Mouse (Mus musculus): ENCODE results near the gene Gm49383. TPM values are rescaled to one million over a fixed set of nuclear protein-coding genes. Genes with fewer than 3 reads are reported as not detected.

The Gm49383 gene
- polyA plus RNA-seq, 1 experiment from 2014 or later = 18.2 TPM

- H3K36me3 ChIP-seq (ENCODE audit: control insufficient read depth, insufficient read depth, low read length) = no peaks in the 10 kb centered on the region
- no peaks in the 10 kb centered on the region for H3K4me1 ChIP-seq (ENCODE audit: control insufficient read depth, insufficient read depth, low read length)
- ATAC-seq (ENCODE audit: low read depth) = no peak
- no peak overlapping the region for H3K27ac ChIP-seq (replicated peaks; ENCODE audit: low read depth, low read length)
- no peak for DNase-seq (ENCODE audit: low spot score)
- no peaks in the 10 kb centered on the region for H3K27me3 ChIP-seq (replicated peaks; ENCODE audit: control insufficient read depth, insufficient read depth, low read length)
- no peak overlapping the region for H3K4me3 ChIP-seq (ENCODE audit: low read depth, low read length)
- no peaks in the 10 kb centered on the region for H3K9me3 ChIP-seq (ENCODE audit: control insufficient read depth, low read length)
- WGBS = 94% methylated on average over 5 of the region's 5 CpGs
- H3K9ac ChIP-seq (ENCODE audit: low read depth, low read length) = no peak overlapping the region
- H3K4me2 ChIP-seq (ENCODE audit: low read depth, low read length) = no peak overlapping the region
Measured at GRCm38 (mm10) chr12:69147166-69147735, 49.7 kb downstream of the Gm49383 start.

DNA sequence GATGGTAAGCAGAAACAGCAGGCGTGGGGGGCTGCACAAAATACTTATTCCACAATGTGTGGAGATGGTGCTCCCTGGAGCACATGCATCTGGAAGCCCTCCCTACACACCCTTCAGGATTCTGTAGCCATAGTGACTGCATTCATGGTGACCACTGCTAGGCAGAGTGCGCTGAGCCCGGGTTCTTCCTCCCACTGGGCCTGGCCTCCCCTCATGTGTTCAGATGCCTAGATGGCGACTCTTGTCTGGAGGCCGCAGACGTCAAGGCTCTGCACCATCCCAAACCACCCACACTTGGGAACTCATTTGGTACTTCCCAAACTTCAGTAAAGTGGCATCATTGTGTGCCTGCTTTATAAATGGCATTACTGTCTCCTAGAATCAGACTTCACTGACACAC is 53.4 kb downstream of the Gm49383 start:
- WGBS = 62% methylated on average over 6 of the region's 6 CpGs
- ATAC-seq (ENCODE audit: low read depth) (no peak), DNase-seq (ENCODE audit: low spot score) (no peak)
- Histone ChIP-seq H3K27ac (replicated peaks; ENCODE audit: low read depth, low read length) (no peak overlapping the region), H3K9ac (ENCODE audit: low read depth, low read length) (no peak overlapping the region), H3K4me3 (ENCODE audit: low read depth, low read length) (no peak overlapping the region), H3K27me3 (replicated peaks; ENCODE audit: control insufficient read depth, insufficient read depth, low read length) (no peaks in the 10 kb centered on the region), H3K4me2 (ENCODE audit: low read depth, low read length) (no peak overlapping the region), H3K9me3 (ENCODE audit: control insufficient read depth, low read length) (no peaks in the 10 kb centered on the region), H3K36me3 (ENCODE audit: control insufficient read depth, insufficient read depth, low read length) (no peaks in the 10 kb centered on the region), H3K4me1 (ENCODE audit: control insufficient read depth, insufficient read depth, low read length) (no peaks in the 10 kb centered on the region)

DNA sequence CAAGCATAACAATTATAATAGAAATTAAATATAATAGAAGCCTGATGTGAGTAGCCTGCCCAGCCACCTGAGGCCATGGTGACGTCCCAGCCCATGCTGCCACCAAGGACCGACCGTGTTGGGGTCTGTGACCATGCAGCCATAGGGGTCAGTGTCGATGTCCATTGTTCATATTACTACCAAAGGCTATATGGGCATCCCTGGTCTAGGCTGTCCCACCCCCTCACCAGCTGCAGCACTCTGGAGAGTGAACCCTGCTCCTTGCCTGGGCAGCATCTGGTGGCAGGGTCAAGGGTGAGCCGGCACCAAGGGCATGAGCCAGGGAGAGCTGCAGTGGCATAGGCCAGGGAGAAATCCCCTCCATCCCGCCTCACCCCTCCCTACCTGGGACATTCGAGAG is 57.1 kb downstream of the Gm49383 start:
- no peak for ATAC-seq (ENCODE audit: low read depth)
- no peak overlapping the region for H3K27ac ChIP-seq (replicated peaks; ENCODE audit: low read depth, low read length)
- H3K9me3 ChIP-seq (ENCODE audit: control insufficient read depth, low read length) = no peaks in the 10 kb centered on the region
- H3K4me1 ChIP-seq (ENCODE audit: control insufficient read depth, insufficient read depth, low read length) = no peaks in the 10 kb centered on the region
- H3K36me3 ChIP-seq (ENCODE audit: control insufficient read depth, insufficient read depth, low read length) = no peaks in the 10 kb centered on the region
- no peak overlapping the region for H3K4me3 ChIP-seq (ENCODE audit: low read depth, low read length)
- no peak overlapping the region for H3K4me2 ChIP-seq (ENCODE audit: low read depth, low read length)
- no peak for DNase-seq (ENCODE audit: low spot score)
- H3K9ac ChIP-seq (ENCODE audit: low read depth, low read length) = no peak overlapping the region
- no peaks in the 10 kb centered on the region for H3K27me3 ChIP-seq (replicated peaks; ENCODE audit: control insufficient read depth, insufficient read depth, low read length)
- WGBS = 76% methylated on average over 7 of the region's 7 CpGs

DNA sequence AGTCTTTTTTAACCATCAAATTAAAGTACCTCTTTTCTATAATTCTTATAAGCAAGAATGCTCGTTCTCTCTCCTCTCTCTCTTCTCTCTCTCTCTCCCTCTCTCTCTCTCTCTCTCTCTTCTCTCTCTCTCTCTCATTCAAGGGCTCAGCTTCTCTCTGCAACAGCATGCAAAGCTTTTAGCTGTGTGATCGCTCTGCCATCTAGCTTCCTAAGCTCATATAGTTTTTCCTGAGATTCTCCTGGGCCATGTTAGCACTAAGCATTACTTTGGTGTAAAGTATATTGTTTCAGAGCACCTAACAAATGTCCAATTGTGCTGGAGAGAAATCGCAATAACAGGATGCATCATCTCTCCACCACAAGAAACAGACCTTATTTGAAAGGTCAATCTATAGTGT is 57.7 kb downstream of the Gm49383 start:
- H3K9ac ChIP-seq (ENCODE audit: low read depth, low read length) = no peak overlapping the region
- no peak for ATAC-seq (ENCODE audit: low read depth)
- no peaks in the 10 kb centered on the region for H3K36me3 ChIP-seq (ENCODE audit: control insufficient read depth, insufficient read depth, low read length)
- no peaks in the 10 kb centered on the region for H3K9me3 ChIP-seq (ENCODE audit: control insufficient read depth, low read length)
- H3K4me1 ChIP-seq (ENCODE audit: control insufficient read depth, insufficient read depth, low read length) = no peaks in the 10 kb centered on the region
- no peak overlapping the region for H3K4me3 ChIP-seq (ENCODE audit: low read depth, low read length)
- H3K4me2 ChIP-seq (ENCODE audit: low read depth, low read length) = no peak overlapping the region
- H3K27ac ChIP-seq (replicated peaks; ENCODE audit: low read depth, low read length) = no peak overlapping the region
- DNase-seq (ENCODE audit: low spot score) = no peak
- 85% methylated on average over 3 of the region's 3 CpGs for WGBS
- H3K27me3 ChIP-seq (replicated peaks; ENCODE audit: control insufficient read depth, insufficient read depth, low read length) = no peaks in the 10 kb centered on the region

Small RNA genes within 50 kb of the gene (microRNA-seq; reads per million reads assigned to microRNA genes)
- not detected for gene Gm47287 (ENCODE audit: borderline number of aligned reads)
- not detected for gene Gm47295 (ENCODE audit: borderline number of aligned reads)

Other genes with a start within 250 kb of the Gm49383 start
- 1,758 and 2,055 TPM in 2 replicates for gene Rps29, start 37.9 kb downstream of the Gm49383 start, polyA plus RNA-seq (2014; fragmentation: Nextera tagmentation; extraction: Ambion mirVana)
- 16.9 and 18.4 TPM in 2 replicates for gene Lrr1, start 28.3 kb downstream of the Gm49383 start, polyA plus RNA-seq (2014; fragmentation: Nextera tagmentation; extraction: Ambion mirVana)
- 562 and 692 TPM in 2 replicates for gene Rpl36al, start 13.0 kb downstream of the Gm49383 start, polyA plus RNA-seq (2014; fragmentation: Nextera tagmentation; extraction: Ambion mirVana)
- 65.5 and 66.1 TPM in 2 replicates for gene Mgat2, start 12.9 kb downstream of the Gm49383 start, polyA plus RNA-seq (2014; fragmentation: Nextera tagmentation; extraction: Ambion mirVana)
- 5.5 and 6.0 TPM in 2 replicates for gene Dnaaf2, start 1.3 kb upstream of the Gm49383 start, polyA plus RNA-seq (2014; fragmentation: Nextera tagmentation; extraction: Ambion mirVana)
- gene Gm49384, start 7.2 kb upstream of the Gm49383 start, polyA plus RNA-seq (2014; fragmentation: Nextera tagmentation; extraction: Ambion mirVana) = 18.4 and 19.4 TPM in 2 replicates
- gene Pole2, start 31.1 kb upstream of the Gm49383 start, polyA plus RNA-seq (2014; fragmentation: Nextera tagmentation; extraction: Ambion mirVana) = 21.4 and 23.9 TPM in 2 replicates
- 9.0 and 9.8 TPM in 2 replicates for gene Klhdc1, start 44.1 kb upstream of the Gm49383 start, polyA plus RNA-seq (2014; fragmentation: Nextera tagmentation; extraction: Ambion mirVana)
- 124 and 133 TPM in 2 replicates for gene Klhdc2, start 99.6 kb upstream of the Gm49383 start, polyA plus RNA-seq (2014; fragmentation: Nextera tagmentation; extraction: Ambion mirVana)
- 65.8 and 75.1 TPM in 2 replicates for gene Nemf, start 160.1 kb upstream of the Gm49383 start, polyA plus RNA-seq (2014; fragmentation: Nextera tagmentation; extraction: Ambion mirVana)
- gene Arf6, start 175.0 kb upstream of the Gm49383 start, polyA plus RNA-seq (2014; fragmentation: Nextera tagmentation; extraction: Ambion mirVana) = 62.3 and 66.7 TPM in 2 replicates
- 1.7 and 1.8 TPM in 2 replicates for gene Gm9887, start 175.4 kb upstream of the Gm49383 start, polyA plus RNA-seq (2014; fragmentation: Nextera tagmentation; extraction: Ambion mirVana)

Measured in embryonic facial prominence, embryonic 14.5 days (tissue).